Mouse (Mus musculus) heart, embryonic 14.5 days (tissue): ENCODE results near the gene Zfp12. TPM values are rescaled to one million over a fixed set of nuclear protein-coding genes. Genes with fewer than 3 reads are reported as not detected.

Source experiments
- ATAC-seq: fragments of 200-750 bp; cut with Nextera tagmentation; 2 replicates; pipeline ENCODE4 v1.8.0; 2017; ENCODE audit warnings: low read depth, moderate TSS enrichment; ENCODE audit not compliant: insufficient number of reproducible peaks, insufficient read depth, low FRiP score
- H3K27ac ChIP-seq, 2 experiments: fragments of 200-500 bp in 1 of 2; fragments of 300-500 bp in 1 of 2; sonication (generic) in 1 of 2; replicated peaks in 1 of 2; 2 replicates each; pipeline ENCODE4 v1.5.1; 2012 to 2014; ENCODE audit warnings: low read depth in 2 of 2, low read length in 2 of 2, control low read depth in 1 of 2, mild to moderate bottlenecking in 1 of 2, mixed read lengths in 1 of 2; ENCODE audit not compliant: control insufficient read depth in 1 of 2, insufficient read depth in 1 of 2
- H3K27me3 ChIP-seq: fragments of 300-500 bp; sonication (generic); 2 replicates; pipeline ENCODE4 v1.6.1; 2014; ENCODE audit warnings: mild to moderate bottlenecking, low read length, control low read depth; ENCODE audit not compliant: control insufficient read depth, insufficient read depth
- H3K36me3 ChIP-seq: fragments of 300-500 bp; sonication (generic); 2 replicates; pipeline ENCODE4 v1.6.1; 2014; ENCODE audit warnings: mild to moderate bottlenecking, control low read depth, low read length, mixed read lengths; ENCODE audit not compliant: control insufficient read depth, insufficient read depth
- H3K4me1 ChIP-seq, 2 experiments: fragments of 200-500 bp in 1 of 2; fragments of 300-500 bp in 1 of 2; sonication (generic) in 1 of 2; 2 replicates each; pipeline ENCODE4 v1.6.1; 2012 to 2014; ENCODE audit warnings: low read length in 2 of 2, control low read depth in 1 of 2, mixed read lengths in 1 of 2; ENCODE audit not compliant: control insufficient read depth in 2 of 2, insufficient read depth in 2 of 2
- H3K4me2 ChIP-seq: fragments of 300-500 bp; sonication (generic); 2 replicates; pipeline ENCODE4 v1.6.1; 2014; ENCODE audit warnings: mild to moderate bottlenecking, low read length
- H3K4me3 ChIP-seq, 2 experiments: fragments of 200-500 bp in 1 of 2; fragments of 300-500 bp in 1 of 2; sonication (generic) in 1 of 2; 2 replicates each; pipeline ENCODE4 v1.5.1; 2012 to 2014; ENCODE audit warnings: low read length in 2 of 2, mild to moderate bottlenecking in 2 of 2, control low read depth in 1 of 2, low read depth in 1 of 2, moderate library complexity in 1 of 2; ENCODE audit not compliant: control insufficient read depth in 1 of 2, insufficient read depth in 1 of 2
- H3K9ac ChIP-seq: fragments of 300-500 bp; sonication (generic); 2 replicates; pipeline ENCODE4 v1.6.1; 2014; ENCODE audit warnings: mild to moderate bottlenecking, low read length
- H3K9me3 ChIP-seq: fragments of 300-500 bp; sonication (generic); 2 replicates; pipeline ENCODE4 v1.6.1; 2016; ENCODE audit warnings: low read length, control low read depth; ENCODE audit not compliant: control insufficient read depth
- WGBS: fragments of 180-500 bp; shearing (Covaris S2); extraction: QIAGEN DNeasy Blood & Tissue Kit; methylation state at CpG from one replicate; pipeline ENCODE4 v1.1.7; 2014; 5-methylcytosine and 5-hydroxymethylcytosine counted together
- polyA plus RNA-seq: library from polyadenylated mRNA; unstranded; fragments of >200 nt; fragmentation: Nextera tagmentation; extraction: Ambion mirVana; gene quantifications from 2 replicates; pipeline ENCODE4 v1.2.1, GENCODE M21; 2014

The Zfp12 gene
- polyA plus RNA-seq, 1 experiment from 2014 or later: 9.7 TPM

- under 1% methylated on average over 17 of the region's 19 CpGs for WGBS
- H3K27me3 ChIP-seq: peaks cover 68% of the 10 kb centered on the region
- peak overlapping the region; percentile 88 for H3K4me2 ChIP-seq
- H3K9ac ChIP-seq: peak overlapping the region; percentile 64
- no peaks in the 10 kb centered on the region for H3K9me3 ChIP-seq
- H3K4me3 ChIP-seq: peak overlapping the region; percentile 44 to 53; a peak in 3 of 4 replicates
- H3K36me3 ChIP-seq: no peaks in the 10 kb centered on the region
- no peak for ATAC-seq
- no peak overlapping the region for H3K27ac ChIP-seq
- peaks cover 7 to 22% of the 10 kb centered on the region in 2 experiments; a peak in 3 of 4 replicates for H3K4me1 ChIP-seq
These were observed 57.9 kb downstream of the Zfp12 start for GRCm38 (mm10) chr5:143292879-143293278.

- no peaks in the 10 kb centered on the region for H3K36me3 ChIP-seq
- H3K27me3 ChIP-seq: peaks cover 63% of the 10 kb centered on the region
- peaks cover 7 to 17% of the 10 kb centered on the region in 2 experiments; a peak in 3 of 4 replicates for H3K4me1 ChIP-seq
- H3K4me3 ChIP-seq: peak within 1 kb of the TSS; percentile 44 to 53
- no peaks in the 10 kb centered on the region for H3K9me3 ChIP-seq
- ATAC-seq: no peak
- 5% methylated on average over 32 of the region's 38 CpGs for WGBS
- peak within 1 kb of the TSS; percentile 64 for H3K9ac ChIP-seq
- H3K27ac ChIP-seq: no peak within 1 kb of the TSS
- H3K4me2 ChIP-seq: peak within 1 kb of the TSS; percentile 88
These were observed 58.4 kb downstream of the Zfp12 start, which contains the start of gene Zfp853 for GRCm38 (mm10) chr5:143293404-143293803. TSS of gene Zfp853 (minus strand) at chr5:143293623.

GRCm38 (mm10) chr5:143294862-143295261 is 59.9 kb downstream of the Zfp12 start:
- no peak for ATAC-seq
- peaks cover 8% of the 10 kb centered on the region; the same call in 1 of the 2 replicates for H3K36me3 ChIP-seq
- no peak overlapping the region for H3K27ac ChIP-seq
- no peak overlapping the region for H3K4me3 ChIP-seq
- 87% methylated on average over 3 of the region's 3 CpGs for WGBS
- H3K4me1 ChIP-seq: peaks cover 7 to 16% of the 10 kb centered on the region in 2 experiments; a peak in 3 of 4 replicates
- H3K27me3 ChIP-seq: peaks cover 48% of the 10 kb centered on the region
- no peak overlapping the region for H3K9ac ChIP-seq
- no peaks in the 10 kb centered on the region for H3K9me3 ChIP-seq
- H3K4me2 ChIP-seq: no peak overlapping the region

- 84% methylated on average over 2 of the region's 2 CpGs for WGBS
- ATAC-seq: no peak
- H3K4me2 ChIP-seq: no peak overlapping the region
- no peak overlapping the region for H3K4me3 ChIP-seq
- H3K27ac ChIP-seq: no peak overlapping the region
- no peak overlapping the region for H3K9ac ChIP-seq
- H3K27me3 ChIP-seq: peaks cover 43% of the 10 kb centered on the region
- peaks cover 7 to 16% of the 10 kb centered on the region in 2 experiments; a peak in 3 of 4 replicates for H3K4me1 ChIP-seq
- H3K9me3 ChIP-seq: no peaks in the 10 kb centered on the region
- peaks cover 13% of the 10 kb centered on the region for H3K36me3 ChIP-seq
These were observed 60.4 kb downstream of the Zfp12 start for GRCm38 (mm10) chr5:143295330-143295729.

GRCm38 (mm10) chr5:143297986-143298385 is 63.0 kb downstream of the Zfp12 start:
- Histone ChIP-seq H3K4me1 (peaks cover 7 to 16% of the 10 kb centered on the region in 2 experiments; a peak in 3 of 4 replicates), H3K27ac (no peak overlapping the region), H3K9me3 (no peaks in the 10 kb centered on the region), H3K4me3 (no peak overlapping the region), H3K4me2 (no peak overlapping the region), H3K9ac (no peak overlapping the region), H3K36me3 (peaks cover 39% of the 10 kb centered on the region), H3K27me3 (peaks cover 17% of the 10 kb centered on the region)
- no peak for ATAC-seq
- WGBS: 75% methylated on average over 9 of the region's 9 CpGs

- 94% methylated on average over 7 of the region's 7 CpGs for WGBS
- H3K9me3 ChIP-seq: no peaks in the 10 kb centered on the region
These were observed 63.4 kb downstream of the Zfp12 start for GRCm38 (mm10) chr5:143298391-143298790.

More at GRCm38 (mm10) chr5:143298391-143298790, 63.4 kb downstream of the Zfp12 start:
- H3K36me3 ChIP-seq: peaks cover 42% of the 10 kb centered on the region
- no peak overlapping the region for H3K27ac ChIP-seq
- no peak overlapping the region for H3K4me2 ChIP-seq
- ATAC-seq: no peak
- H3K27me3 ChIP-seq: peaks cover 13% of the 10 kb centered on the region
- H3K4me1 ChIP-seq: peaks cover 7 to 11% of the 10 kb centered on the region in 2 experiments; a peak in 3 of 4 replicates
- no peak overlapping the region for H3K4me3 ChIP-seq
- no peak overlapping the region for H3K9ac ChIP-seq

Other genes starting within 250 kb of the Zfp12 start
- 23.2 and 26.5 TPM in 2 replicates for gene Rnf216, start 122.2 kb upstream of the Zfp12 start, polyA plus RNA-seq
- gene Olfr718-ps1, start 87.6 kb upstream of the Zfp12 start, polyA plus RNA-seq: not detected in 2 replicates
- 9.1 and 9.6 TPM in 2 replicates for gene Rbak, start 54.4 kb upstream of the Zfp12 start, polyA plus RNA-seq
- gene Spdye4b, start 54.1 kb upstream of the Zfp12 start, polyA plus RNA-seq: not detected in 2 replicates
- not detected in 2 replicates for gene Spdye4a, start 8.3 kb upstream of the Zfp12 start, polyA plus RNA-seq
- gene Zfp316, start 34.9 kb downstream of the Zfp12 start, polyA plus RNA-seq: 1.1 and 1.6 TPM in 2 replicates
- 0.07 TPM in 1 of 2 replicates, not detected in the other for gene Zfp853, start 58.5 kb downstream of the Zfp12 start, polyA plus RNA-seq
- 17.7 and 18.4 TPM in 2 replicates for gene E130309D02Rik, start 80.2 kb downstream of the Zfp12 start, polyA plus RNA-seq
- 58.7 and 60.1 TPM in 2 replicates for gene Zdhhc4, start 94.1 kb downstream of the Zfp12 start, polyA plus RNA-seq
- gene Grid2ip, start 122.2 kb downstream of the Zfp12 start, polyA plus RNA-seq: 0.09 and 0.18 TPM in 2 replicates
- 228 and 254 TPM in 2 replicates for gene Kdelr2, start 168.7 kb downstream of the Zfp12 start, polyA plus RNA-seq
- 10.8 TPM in 2 replicates for gene Daglb, start 229.4 kb downstream of the Zfp12 start, polyA plus RNA-seq